Mouse (Mus musculus) liver, embryonic 14.5 days (tissue): ENCODE data around the gene Rbm15. TPM values are rescaled to one million over a fixed set of nuclear protein-coding genes. Genes with fewer than 3 reads are reported as not detected.

ENCODE experiments used
- ATAC-seq: fragments of 200-750 bp; cut with Nextera tagmentation; 2 replicates; pipeline ENCODE4 v1.8.0; 2017; ENCODE audit warnings: moderate number of reproducible peaks, mild to moderate bottlenecking, moderate library complexity; ENCODE audit not compliant: insufficient read depth
- DNase-seq, 3 experiments: peaks; one replicate each; pipeline ENCODE4 v3.0.0-alpha.2; 2012 to 2013; ENCODE audit warnings: low read depth in 3 of 3, low spot score in 3 of 3
- H3K27ac ChIP-seq: fragments of 300-500 bp; sonication (generic); 2 replicates; pipeline ENCODE4 v1.5.1; 2014; ENCODE audit warnings: moderate library complexity, mild to moderate bottlenecking, control low read depth, inconsistent platforms
- H3K27me3 ChIP-seq: fragments of 300-500 bp; sonication (generic); 2 replicates; pipeline ENCODE4 v1.6.1; 2014; ENCODE audit warnings: mild to moderate bottlenecking, low read length, moderate library complexity; ENCODE audit not compliant: control insufficient read depth, insufficient read depth
- H3K36me3 ChIP-seq: fragments of 300-500 bp; sonication (generic); replicated peaks from 2 replicates; pipeline ENCODE4 v1.6.1; 2014; ENCODE audit warnings: low read depth; ENCODE audit not compliant: control insufficient read depth, insufficient read depth
- H3K4me1 ChIP-seq, 2 experiments: fragments of 200-500 bp in 1 of 2; fragments of 300-500 bp in 1 of 2; sonication (generic) in 1 of 2; replicated peaks; 2 replicates each; pipeline ENCODE4 v1.6.1; 2012 to 2014; ENCODE audit warnings: antibody characterized with exemption in 1 of 2, inconsistent platforms in 1 of 2, low read length in 1 of 2; ENCODE audit not compliant: control insufficient read depth in 2 of 2, insufficient read depth in 2 of 2
- H3K4me2 ChIP-seq: fragments of 300-500 bp; sonication (generic); 2 replicates; pipeline ENCODE4 v1.6.1; 2014; ENCODE audit warnings: low read depth, mild to moderate bottlenecking, control low read depth, moderate library complexity
- H3K4me3 ChIP-seq, 2 experiments: fragments of 200-500 bp in 1 of 2; fragments of 300-500 bp in 1 of 2; sonication (generic) in 1 of 2; 2 replicates each; pipeline ENCODE4 v1.5.1; 2012 to 2014; ENCODE audit warnings: low read depth in 2 of 2, low read length in 2 of 2, mild to moderate bottlenecking in 2 of 2, control low read depth in 1 of 2, inconsistent platforms in 1 of 2, moderate library complexity in 1 of 2; ENCODE audit not compliant: insufficient read depth in 1 of 2
- H3K9ac ChIP-seq: fragments of 300-500 bp; sonication (generic); replicated peaks from 2 replicates; pipeline ENCODE4 v1.6.1; 2014; ENCODE audit warnings: mild to moderate bottlenecking, control low read depth, moderate library complexity
- H3K9me3 ChIP-seq: fragments of 300-500 bp; sonication (generic); 2 replicates; pipeline ENCODE4 v1.6.1; 2016; ENCODE audit warnings: low read length, mixed read lengths; ENCODE audit not compliant: control insufficient read depth
- CTCF ChIP-seq: IDR thresholded peaks from 2 replicates; pipeline ENCODE4 v1.5.1; 2016; ENCODE audit warnings: antibody characterized with exemption, low read depth, control low read depth
- EP300 ChIP-seq: IDR thresholded peaks from 2 replicates; pipeline ENCODE4 v1.6.1; 2016; ENCODE audit warnings: antibody characterized with exemption, low read depth
- WGBS: fragments of 180-500 bp; shearing (Covaris S2); extraction: QIAGEN DNeasy Blood & Tissue Kit; methylation state at CpG from one replicate; pipeline ENCODE4 v1.1.7; 2014; ENCODE audit not compliant: insufficient replicate concordance; 5-methylcytosine and 5-hydroxymethylcytosine counted together
- polyA plus RNA-seq, 2 experiments: library from polyadenylated mRNA; depleted of rRNA in 1 of 2; stranded (reverse) in 1 of 2; unstranded in 1 of 2; fragments of >200 nt; fragmentation: Nextera tagmentation in 1 of 2; extraction: Ambion mirVana in 1 of 2; gene quantifications; 2 replicates each; pipeline versions ENCODE4 v1.2.1 to v1.2.3; 2012 to 2014

The Rbm15 gene
- polyA plus RNA-seq, 2 experiments = 4.8 to 8.7 TPM

DNA sequence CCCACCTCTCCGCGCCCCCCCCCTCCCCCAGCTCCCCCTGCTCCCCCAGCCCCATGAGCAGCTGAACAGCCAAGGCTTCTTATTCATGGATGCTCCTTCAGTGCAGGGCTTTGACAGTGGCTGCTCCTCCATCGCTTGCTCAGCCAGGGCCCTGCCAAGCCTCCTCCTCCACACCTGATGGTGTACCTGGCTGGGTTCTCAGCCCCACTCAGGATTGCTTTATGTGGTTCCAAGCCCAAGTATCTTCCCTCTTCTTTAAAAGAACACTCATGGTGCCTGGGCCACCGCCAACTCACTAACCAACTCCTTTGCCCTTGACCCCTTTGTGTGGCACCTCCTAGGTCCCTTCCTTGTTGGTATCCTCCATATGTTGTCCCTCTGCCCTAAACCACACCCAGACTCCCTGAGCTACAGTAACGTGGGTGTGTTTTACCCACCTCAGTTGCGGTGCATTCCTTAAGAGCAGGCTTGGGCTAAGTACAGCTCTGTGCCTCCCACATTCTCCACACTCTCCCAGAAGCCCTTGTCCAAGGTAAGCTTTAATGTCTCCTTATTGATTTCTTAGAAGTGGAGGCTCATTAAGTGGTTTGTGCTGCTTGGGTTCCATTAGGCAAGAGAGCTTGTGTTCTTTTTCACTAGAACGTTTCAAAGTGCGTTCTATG lies 34.6 kb upstream of the Rbm15 start:
- Histone ChIP-seq H3K9ac (no peak overlapping the region), H3K9me3 (no peaks in the 10 kb centered on the region), H3K36me3 (no peaks in the 10 kb centered on the region), H3K27me3 (no peaks in the 10 kb centered on the region), H3K27ac (no peak overlapping the region), H3K4me2 (no peak overlapping the region), H3K4me1 (no peaks in the 10 kb centered on the region), H3K4me3 (no peak overlapping the region)
- ATAC-seq (no peak), DNase-seq (no peak)
- WGBS = 58% methylated on average over 8 of the region's 8 CpGs
- TF ChIP-seq CTCF (no peak), EP300 (no peak)

GRCm38 (mm10) chr3:107365341-107365740 lies 31.9 kb upstream of the Rbm15 start:
- no peaks in the 10 kb centered on the region for H3K36me3 ChIP-seq
- no peaks in the 10 kb centered on the region for H3K9me3 ChIP-seq
- no peaks in the 10 kb centered on the region for H3K27me3 ChIP-seq
- no peak overlapping the region for H3K9ac ChIP-seq
- H3K27ac ChIP-seq = no peak overlapping the region
- H3K4me3 ChIP-seq = no peak overlapping the region
- 72% methylated on average over 4 of the region's 4 CpGs for WGBS
- ATAC-seq (no peak), DNase-seq (no peak)
- no peak overlapping the region for H3K4me2 ChIP-seq
- no peaks in the 10 kb centered on the region for H3K4me1 ChIP-seq
- TF ChIP-seq EP300 = no peak
- TF ChIP-seq CTCF = no peak

DNA sequence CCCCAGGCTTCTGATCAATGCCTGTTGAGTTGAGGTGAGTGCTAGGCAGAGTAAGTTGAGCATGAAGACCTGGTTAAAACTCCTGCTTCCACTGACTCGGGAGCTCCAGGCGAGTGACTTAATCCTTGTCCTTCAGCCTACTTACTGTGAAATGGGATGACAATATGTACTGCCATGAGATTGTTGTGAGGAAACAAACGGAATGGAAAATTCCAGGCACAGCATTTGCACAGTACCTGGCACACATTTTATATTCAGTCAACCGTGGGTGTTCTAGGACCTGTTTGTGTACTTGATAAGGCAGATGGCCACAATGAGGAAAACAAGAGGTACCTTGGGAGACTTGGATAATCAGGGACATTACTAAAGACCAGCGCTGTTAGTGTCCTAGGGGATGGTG lies 29.9 kb upstream of the Rbm15 start:
- 58% methylated on average over 5 of the region's 5 CpGs for WGBS
- no peaks in the 10 kb centered on the region for H3K4me1 ChIP-seq
- H3K36me3 ChIP-seq = no peaks in the 10 kb centered on the region
- no peak overlapping the region for H3K4me3 ChIP-seq
- DNase-seq = no peak
- no peak overlapping the region for H3K9ac ChIP-seq
- no peaks in the 10 kb centered on the region for H3K27me3 ChIP-seq
- H3K9me3 ChIP-seq = no peaks in the 10 kb centered on the region
- H3K4me2 ChIP-seq = no peak overlapping the region
- no peak for ATAC-seq
- no peak for TF ChIP-seq CTCF
- no peak for TF ChIP-seq EP300
- H3K27ac ChIP-seq = no peak overlapping the region

GRCm38 (mm10) chr3:107360341-107360740 lies 26.9 kb upstream of the Rbm15 start:
- H3K4me2 ChIP-seq = no peak overlapping the region
- no peak overlapping the region for H3K27ac ChIP-seq
- no peaks in the 10 kb centered on the region for H3K9me3 ChIP-seq
- ATAC-seq = no peak
- TF ChIP-seq EP300 (no peak), CTCF (no peak)
- H3K27me3 ChIP-seq = no peaks in the 10 kb centered on the region
- H3K4me1 ChIP-seq = no peaks in the 10 kb centered on the region; a peak in 1 of 4 replicates
- H3K4me3 ChIP-seq = no peak overlapping the region
- 39% methylated on average over 4 of the region's 4 CpGs for WGBS
- no peaks in the 10 kb centered on the region for H3K36me3 ChIP-seq
- DNase-seq = no peak
- no peak overlapping the region for H3K9ac ChIP-seq

GRCm38 (mm10) chr3:107357700-107358234 lies 24.3 kb upstream of the Rbm15 start:
- H3K9me3 ChIP-seq = no peaks in the 10 kb centered on the region
- WGBS = 48% methylated on average over 3 of the region's 3 CpGs
- H3K4me1 ChIP-seq = no peaks in the 10 kb centered on the region; a peak in 1 of 4 replicates
- H3K27ac ChIP-seq = no peak overlapping the region
- ATAC-seq (no peak), DNase-seq (no peak)
- no peak for TF ChIP-seq EP300
- no peak for TF ChIP-seq CTCF
- H3K36me3 ChIP-seq = no peaks in the 10 kb centered on the region
- no peak overlapping the region for H3K9ac ChIP-seq
- H3K27me3 ChIP-seq = no peaks in the 10 kb centered on the region
- H3K4me2 ChIP-seq = no peak overlapping the region
- no peak overlapping the region for H3K4me3 ChIP-seq
